Mouse (Mus musculus) megakaryocyte, adult 5-6 weeks (primary cell): Measurements from ENCODE around the gene Baiap2l1. TPM values are rescaled to one million over a fixed set of nuclear protein-coding genes. Genes with fewer than 3 reads are reported as not detected.
"Not testable (repeated sequence)": the region's sequence is repeated elsewhere in the genome, so short reads cannot be mapped to it uniquely, and the experiment has no call there.

Experiments
- ATAC-seq: 2 replicates; pipeline ENCODE4 v1.8.0; 2016; ENCODE audit warnings: mild to moderate bottlenecking, inconsistent platforms; ENCODE audit not compliant: poor library complexity, severe bottlenecking
- total RNA-seq, 2 experiments: library from RNA; stranded (forward) in 1 of 2; stranded (reverse) in 1 of 2; fragments of 153-499, 151-499 nt in 1 of 2; fragments of 221-1000, 200-1000 nt in 1 of 2; gene quantifications; 2 replicates each; pipeline versions ENCODE4 v1.2.3 to v1.2.4; 2015 to 2017

Gene Baiap2l1
- total RNA-seq (2015) (not detected in 2 replicates), total RNA-seq (2017) (not detected in 2 replicates)

DNA sequence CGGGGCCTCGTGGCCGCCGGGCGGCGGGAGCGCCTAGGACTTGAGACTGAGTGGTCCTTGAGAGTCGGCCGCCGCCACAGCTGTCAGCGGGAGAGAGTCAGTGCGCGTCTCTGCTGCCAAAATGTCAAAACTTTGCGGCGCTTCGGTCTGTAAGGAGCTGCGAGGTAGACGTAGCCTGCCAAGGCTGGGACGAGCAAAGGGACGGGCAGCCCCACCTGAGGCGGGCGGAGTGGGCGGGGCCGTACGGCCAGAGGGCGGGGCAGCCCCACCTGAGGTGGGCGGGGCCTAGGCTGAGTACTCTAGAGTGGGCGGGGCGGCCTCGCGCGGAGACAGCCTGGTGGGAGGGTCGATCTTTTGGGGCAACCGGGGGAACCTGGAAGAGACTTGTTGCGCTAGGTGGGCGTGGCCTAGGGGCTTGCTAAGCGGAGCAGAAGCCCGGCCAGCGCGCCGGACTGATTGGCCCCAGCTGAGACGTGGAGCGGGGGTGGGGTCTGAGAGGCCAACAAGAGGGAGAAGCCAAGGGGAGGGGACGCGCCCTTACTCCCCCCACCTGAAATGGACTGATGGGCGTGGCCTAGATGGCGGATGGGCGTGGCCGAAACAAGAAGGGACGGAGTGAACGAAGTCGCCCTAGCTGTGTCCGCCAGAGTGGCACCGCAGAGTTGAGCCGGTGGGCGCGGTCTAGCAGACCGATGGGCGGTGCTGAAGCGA, at the start of gene Baiap2l1:
TSS of gene Baiap2l1 (minus strand) at position 232 of the 711 bp plus-strand sequence.
- peak; percentile 78 for ATAC-seq

DNA sequence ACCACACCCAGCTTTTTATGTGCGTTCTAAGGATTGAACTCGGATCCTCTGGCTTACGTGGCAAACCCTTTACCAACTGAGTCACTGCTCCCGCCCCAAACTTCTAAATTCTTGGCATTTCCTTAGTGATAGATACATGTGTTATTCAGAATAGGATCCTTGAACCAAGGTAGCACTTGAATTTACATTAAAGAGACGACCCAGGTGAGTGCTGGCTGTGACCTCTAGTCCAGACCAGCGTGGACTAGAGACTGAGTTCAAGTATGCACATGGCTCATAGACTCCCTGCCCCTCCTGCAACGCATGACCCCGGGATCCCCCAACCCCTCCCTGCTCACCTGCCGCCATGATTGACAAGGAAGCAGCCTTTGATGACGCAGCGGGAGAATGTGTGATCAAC, 48.3 kb upstream of the Baiap2l1 start:
- ATAC-seq, result no peak

GRCm38 (mm10) chr5:144400821-144401220, 42.9 kb upstream of the Baiap2l1 start:
- no peak for ATAC-seq

GRCm38 (mm10) chr5:144397566-144397965, 39.7 kb upstream of the Baiap2l1 start:
- no peak for ATAC-seq

GRCm38 (mm10) chr5:144394142-144394541, 36.2 kb upstream of the Baiap2l1 start:
- ATAC-seq, result no peak

GRCm38 (mm10) chr5:144387851-144388250, 29.9 kb upstream of the Baiap2l1 start:
- no peak for ATAC-seq

DNA sequence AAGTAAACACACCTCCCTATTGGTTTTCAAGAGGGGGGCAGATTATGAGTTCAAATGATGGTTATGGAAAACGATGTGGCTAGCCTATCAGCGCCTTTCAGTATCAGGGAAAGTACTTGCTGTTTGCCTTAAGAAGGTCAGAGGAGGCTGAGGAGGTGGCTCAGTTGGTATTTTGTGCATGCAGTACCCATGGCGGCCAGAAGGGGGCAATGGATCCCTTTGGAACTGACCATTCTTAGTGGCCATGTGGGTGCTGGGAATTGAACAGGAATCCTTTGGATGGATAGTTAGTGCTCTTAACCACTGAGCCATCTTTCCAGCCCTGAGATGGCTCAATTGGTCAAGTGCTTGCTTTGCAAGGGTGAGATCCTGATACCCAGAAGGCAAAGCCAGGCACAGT, 26.0 kb upstream of the Baiap2l1 start:
- ATAC-seq, result no peak

- ATAC-seq, result peak; percentile 45
Observed at GRCm38 (mm10) chr5:144381782-144382181, 23.9 kb upstream of the Baiap2l1 start.

DNA sequence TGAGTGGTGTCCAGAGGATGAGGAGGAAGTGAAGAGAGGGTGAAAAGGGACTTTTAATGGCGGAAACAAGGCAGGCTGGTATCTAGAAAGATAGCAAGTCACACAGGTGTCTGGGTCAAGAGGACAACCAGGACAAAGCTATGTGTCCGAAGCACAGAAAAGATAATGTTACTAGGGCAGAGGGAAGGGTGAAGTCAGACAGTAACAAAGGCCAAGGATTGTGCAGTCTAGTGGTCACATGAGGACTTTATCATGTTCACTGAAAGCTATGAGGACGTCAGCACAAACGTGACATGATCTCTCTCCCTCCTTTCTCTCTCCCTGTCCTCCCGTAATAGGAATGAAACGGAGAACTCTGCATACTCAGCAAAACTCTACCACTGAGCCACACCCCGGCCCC, 22.8 kb upstream of the Baiap2l1 start:
- ATAC-seq, result no peak

- ATAC-seq, result no peak
Observed at GRCm38 (mm10) chr5:144379431-144379830, 21.5 kb upstream of the Baiap2l1 start.

DNA sequence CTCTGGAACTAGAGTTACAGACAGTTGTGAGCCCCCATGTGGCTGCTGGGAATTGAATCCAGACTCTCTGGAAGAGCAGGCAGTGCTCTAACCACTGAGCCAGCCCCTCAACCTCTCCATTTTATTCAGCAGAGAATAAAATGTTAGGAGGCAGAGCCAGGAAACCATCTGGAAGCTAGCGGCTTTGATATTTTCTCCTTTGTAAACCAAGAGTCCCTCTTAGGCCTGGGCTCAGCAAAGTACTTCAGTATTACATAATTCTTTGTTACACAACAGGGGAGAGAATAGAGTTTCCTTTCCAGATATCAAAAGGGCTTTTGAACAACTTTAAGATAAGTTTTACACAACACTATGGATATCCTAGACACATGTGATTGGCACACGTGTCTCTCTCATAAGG, 15.0 kb upstream of the Baiap2l1 start:
- ATAC-seq, result no peak

- ATAC-seq, result no peak
Observed at GRCm38 (mm10) chr5:144372177-144372576, 14.3 kb upstream of the Baiap2l1 start.

DNA sequence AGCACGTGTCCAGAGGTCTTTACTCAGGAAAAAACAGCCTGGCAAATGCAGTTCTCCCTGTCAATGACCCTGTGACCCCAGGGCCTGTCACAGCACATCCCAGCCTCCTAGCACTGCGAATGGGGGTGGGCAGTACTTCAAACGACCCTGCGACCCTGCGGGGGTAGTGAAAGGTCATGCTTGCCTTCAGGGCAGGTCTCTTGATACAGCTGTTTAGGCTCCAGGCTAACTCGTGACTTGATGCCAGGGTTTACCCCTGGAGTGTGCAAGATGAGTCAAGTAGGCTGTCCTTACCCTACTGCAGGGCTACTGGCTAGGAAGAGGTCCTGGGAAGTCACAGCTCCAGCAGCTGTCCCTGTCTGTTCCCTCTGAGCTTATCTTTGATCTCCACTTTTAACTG, 13.1 kb upstream of the Baiap2l1 start:
- ATAC-seq, result no peak

DNA sequence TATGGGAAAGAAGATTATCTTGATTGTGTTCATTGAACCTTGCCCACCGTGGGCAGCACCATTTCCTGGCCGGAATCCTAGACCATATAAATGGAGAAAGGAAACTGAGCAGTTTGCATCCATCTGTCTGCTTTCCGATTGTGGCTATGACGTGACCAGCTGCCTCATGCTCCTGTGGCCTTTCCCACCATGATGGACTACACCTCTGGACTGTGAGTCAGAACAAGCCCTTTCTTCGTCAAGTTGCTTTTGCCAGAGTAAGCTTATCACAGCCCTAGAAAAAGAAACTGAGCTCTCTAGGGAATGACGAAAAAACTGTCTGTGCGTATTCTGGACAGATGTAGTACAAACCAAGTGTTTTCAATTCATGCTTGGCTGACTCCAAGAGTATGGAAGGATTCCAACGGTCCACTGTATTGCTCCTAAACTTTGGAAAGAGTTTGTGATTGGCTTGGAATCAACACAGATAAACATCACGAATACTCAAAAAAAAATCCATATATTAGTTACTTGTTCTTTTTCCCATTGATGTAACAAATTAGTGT, 10.8 kb upstream of the Baiap2l1 start:
- no peak for ATAC-seq

DNA sequence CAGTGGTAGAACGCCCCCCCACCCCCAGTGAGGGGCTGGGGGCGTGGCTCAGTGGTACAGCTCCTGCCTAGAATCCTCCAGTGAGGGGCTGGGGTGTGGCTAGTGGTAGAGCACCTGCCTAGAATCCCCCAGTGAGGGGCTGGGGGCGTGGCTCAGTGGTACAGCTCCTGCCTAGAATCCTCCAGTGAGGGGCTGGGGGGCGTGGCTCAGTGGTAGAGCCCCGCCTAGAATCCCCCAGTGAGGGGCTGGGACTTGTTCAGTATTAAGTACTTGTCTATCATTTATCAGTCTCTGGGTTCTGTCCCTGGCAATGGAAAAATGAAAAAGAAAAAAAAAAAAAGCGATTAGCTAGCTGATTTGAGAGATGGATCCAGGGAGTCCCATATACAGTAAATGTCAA, 8.6 kb upstream of the Baiap2l1 start:
- ATAC-seq, result not testable (repeated sequence)

DNA sequence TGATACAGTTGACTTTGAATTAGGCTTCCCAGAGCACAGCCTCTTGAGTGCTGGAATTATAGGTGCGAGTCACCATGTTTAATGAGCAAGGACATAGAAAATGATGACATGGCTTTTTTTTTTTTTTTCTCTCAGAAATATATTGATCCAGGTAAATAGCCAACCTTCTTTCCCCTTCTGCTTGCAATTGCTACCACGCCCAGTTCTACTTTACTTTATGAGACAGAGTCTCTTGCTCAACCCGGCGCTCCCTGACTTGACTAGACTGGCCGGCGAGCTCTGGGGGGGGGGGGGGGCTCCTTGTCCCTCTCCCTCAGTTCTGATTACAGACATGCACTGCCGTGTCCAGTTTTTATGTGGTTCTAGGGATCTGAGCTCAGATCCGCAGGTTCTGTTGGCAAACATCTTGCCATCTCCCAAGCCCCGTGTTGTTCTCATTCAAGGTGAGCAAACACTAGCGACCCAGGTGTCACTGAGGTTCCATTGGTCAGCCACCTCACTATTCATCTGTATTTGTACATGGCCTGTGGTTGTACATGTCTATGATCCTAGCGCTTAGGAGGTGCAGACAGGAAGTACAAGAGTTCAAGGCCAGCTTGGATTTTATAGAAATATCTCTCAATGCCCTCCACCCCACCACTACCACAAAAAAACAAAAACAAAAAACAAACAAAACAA, 6.9 kb upstream of the Baiap2l1 start:
- no peak for ATAC-seq

GRCm38 (mm10) chr5:144360346-144360745, 2.4 kb upstream of the Baiap2l1 start:
- no peak for ATAC-seq

GRCm38 (mm10) chr5:144359886-144360285, 2.0 kb upstream of the Baiap2l1 start:
- no peak for ATAC-seq

- no peak for ATAC-seq
Observed at GRCm38 (mm10) chr5:144358592-144358917, 643 bp upstream of the Baiap2l1 start.

DNA sequence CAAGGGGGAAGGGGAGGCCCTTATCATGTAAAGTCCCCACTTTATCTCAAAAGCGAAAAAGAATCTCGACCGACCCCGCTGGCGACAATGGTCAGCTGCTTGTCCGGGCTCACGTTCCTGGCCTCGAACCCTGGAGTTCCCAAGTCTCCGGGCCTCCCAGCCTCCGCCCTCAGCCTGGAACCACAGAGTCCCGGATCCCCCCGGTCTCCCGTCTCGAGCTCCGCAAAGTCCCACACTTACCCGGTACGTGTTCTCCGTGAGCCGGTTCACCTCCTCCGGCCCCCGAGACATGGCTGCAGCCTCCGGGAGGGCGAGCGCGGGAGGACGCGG, 396 bp downstream of the Baiap2l1 start:
- no peak; the same call in 1 of the 2 replicates for ATAC-seq

DNA sequence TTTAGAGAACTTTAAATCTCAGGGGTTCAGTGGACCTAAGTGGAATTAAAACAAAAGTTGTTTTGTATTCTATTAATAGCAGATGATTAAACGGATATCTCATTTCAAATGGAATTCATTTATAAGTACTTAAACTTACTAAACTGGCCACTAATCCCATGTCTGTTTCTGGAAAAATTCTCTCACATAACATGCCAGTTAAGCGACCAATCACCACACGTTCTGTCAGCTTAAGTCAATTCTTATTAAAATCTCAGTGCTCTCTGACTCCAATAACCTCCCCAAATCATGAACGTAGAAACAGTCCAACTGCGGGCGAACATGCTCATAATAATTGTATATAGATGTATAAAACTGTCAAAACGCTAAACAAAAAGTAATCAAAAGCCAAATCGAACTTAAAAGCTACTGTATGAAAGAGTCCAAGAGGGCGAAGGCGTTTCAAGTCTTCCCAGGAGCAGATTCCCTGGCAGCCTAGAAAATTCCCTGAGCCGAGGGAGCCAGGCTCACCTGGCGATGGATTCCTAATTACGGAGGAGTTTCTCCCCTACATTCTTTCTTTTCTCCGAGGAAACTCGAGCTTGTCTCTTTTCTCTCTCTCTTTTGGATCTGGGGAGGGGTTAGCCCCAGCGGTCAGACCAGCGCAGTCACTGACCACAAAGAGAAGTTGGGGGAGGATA, 996 bp downstream of the Baiap2l1 start:
- no peak for ATAC-seq
